Mouse (Mus musculus): ENCODE measurements around the gene Gm17555.
"Not testable (repeated sequence)": the region's sequence is repeated elsewhere in the genome, so short reads cannot be mapped to it uniquely, and the experiment has no call there.

The Gm17555 gene

DNA sequence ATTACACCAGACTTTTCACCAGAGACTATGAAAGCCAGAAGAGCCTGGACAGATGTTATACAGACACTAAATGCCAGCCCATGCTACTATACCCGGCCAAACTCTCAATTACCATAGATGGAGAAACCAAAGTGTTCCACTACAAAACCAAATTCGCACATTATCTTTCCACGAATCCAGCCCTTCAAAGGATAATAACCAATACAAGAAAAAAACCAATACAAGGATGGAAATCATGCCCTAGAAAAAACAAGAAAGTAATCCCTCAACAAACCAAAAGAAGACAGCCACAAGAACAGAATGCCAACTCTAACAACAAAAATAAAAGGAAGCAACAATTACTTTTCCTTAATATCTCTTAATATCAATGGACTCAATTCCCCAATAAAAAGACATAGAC is at the start of gene Gm17555:
Gene Gm17555 (plus strand): TSS at position 301 of the 400 bp plus-strand sequence.
- not testable (repeated sequence) for DNase-seq

- DNase-seq, result no peak
Measured at GRCm38 (mm10) chr2:126165277-126166018, 49.5 kb upstream of the Gm17555 start.

DNA sequence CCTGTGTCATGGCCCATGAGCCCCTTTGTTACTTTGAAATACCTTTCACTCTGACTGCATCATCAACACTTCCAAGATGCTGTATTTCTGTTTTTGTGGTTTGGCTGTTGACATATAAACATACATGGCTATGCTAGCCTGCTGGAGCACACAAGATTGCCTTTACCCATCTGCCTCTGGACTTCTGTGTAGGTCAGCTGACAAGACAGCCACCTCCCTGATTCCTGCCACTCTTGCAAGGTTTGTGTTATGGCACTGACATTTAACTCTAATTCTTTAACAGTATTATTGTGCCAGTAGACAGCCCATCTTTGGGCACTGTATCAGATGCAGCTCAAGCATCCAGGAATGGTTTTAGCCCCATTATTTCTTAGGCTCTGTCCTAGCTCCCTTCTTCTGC is 48.6 kb upstream of the Gm17555 start:
- DNase-seq, result no peak

DNA sequence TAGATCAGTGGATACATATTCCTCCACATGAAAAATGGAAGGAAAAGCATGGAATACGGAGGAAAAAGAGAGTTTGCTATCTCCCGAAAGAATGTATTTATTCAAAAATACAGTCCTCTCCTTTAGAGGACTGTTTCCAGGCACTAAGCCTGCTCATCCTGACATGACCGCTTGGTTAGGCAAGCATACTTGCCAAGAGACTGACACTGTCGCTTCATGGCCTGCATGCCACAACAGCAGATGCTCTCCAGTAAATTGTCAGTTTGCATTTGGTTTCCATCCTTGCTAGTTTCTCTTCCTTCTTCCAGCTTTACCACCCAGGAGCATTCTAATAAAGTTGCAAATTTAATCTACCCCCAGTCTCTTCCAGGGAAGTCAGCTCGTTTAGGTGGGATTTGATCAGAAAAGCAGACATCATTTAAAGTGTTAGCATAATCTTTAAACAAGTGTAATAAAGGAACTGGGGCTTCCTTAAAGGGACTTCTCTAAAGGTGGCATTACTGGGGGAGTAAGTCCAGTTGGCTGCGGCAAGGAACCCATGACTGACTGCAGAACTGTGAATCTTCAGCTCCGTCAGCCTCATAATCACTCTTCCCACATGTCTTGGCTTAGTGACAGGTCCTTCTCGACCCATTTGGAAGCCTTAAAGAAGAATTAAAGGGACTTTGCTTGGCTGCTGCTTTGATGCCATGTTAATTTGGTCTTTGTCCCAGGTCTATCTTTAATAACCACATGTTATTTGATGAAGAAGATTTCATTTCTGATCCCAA is 47.9 kb upstream of the Gm17555 start:
- no peak for DNase-seq

DNA sequence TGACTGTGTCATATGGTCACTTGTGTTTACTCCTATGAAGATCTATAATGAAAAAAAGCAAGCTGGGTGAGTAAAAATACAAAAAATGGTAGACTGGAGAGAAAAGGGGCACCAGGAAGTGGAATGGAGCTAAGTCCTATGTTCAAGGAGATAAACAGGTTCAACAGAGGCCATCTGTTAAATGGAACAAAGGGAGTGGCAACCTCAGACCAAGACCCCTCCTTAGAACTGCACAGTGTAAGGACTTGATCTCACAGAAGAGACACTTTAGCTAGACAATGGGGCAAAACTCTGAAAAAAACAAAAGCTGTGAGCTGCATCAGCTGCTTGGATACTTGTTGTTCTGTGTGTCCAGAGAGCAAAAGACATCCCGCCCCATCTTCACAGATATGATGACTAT is 43.5 kb upstream of the Gm17555 start:
- no peak for DNase-seq

DNA sequence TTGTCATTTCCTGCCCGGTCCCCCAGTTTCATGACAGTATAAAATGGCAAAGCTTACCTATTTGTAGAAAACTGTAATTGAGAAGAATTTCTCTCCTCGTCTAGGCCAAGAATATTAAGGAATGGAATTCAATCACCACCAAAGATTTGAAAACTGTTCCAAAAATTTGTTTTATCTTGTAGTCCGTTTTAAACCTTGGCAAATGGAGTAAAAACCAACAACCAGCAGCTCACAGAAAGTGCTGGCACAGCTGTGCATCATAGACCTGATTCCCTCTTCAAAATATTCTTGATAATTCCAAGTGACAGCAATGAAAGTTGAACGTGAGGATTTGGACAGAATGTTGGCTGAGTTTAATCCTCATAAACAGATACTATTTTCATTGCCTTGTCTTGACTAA is 23.6 kb upstream of the Gm17555 start:
- DNase-seq, result no peak

DNA sequence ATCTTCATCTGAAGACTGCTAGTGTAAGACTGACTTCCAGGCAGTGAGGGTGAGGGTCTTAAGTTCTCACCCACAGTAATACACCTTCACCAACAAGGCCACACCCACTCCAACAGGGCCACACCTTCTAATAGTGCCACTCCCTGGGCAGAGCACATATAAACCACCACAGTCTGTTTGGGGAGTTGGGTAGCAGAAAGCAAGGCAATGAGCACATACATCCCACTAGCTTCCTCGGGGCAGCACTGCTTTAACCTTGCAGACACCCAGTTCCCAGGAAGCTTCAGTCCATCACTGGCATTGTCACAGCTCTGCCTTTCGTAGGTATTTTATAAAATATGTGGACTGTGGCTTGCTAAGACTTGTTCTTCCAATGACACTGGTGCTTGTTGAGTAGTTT is 22.8 kb upstream of the Gm17555 start:
- DNase-seq, result no peak

DNA sequence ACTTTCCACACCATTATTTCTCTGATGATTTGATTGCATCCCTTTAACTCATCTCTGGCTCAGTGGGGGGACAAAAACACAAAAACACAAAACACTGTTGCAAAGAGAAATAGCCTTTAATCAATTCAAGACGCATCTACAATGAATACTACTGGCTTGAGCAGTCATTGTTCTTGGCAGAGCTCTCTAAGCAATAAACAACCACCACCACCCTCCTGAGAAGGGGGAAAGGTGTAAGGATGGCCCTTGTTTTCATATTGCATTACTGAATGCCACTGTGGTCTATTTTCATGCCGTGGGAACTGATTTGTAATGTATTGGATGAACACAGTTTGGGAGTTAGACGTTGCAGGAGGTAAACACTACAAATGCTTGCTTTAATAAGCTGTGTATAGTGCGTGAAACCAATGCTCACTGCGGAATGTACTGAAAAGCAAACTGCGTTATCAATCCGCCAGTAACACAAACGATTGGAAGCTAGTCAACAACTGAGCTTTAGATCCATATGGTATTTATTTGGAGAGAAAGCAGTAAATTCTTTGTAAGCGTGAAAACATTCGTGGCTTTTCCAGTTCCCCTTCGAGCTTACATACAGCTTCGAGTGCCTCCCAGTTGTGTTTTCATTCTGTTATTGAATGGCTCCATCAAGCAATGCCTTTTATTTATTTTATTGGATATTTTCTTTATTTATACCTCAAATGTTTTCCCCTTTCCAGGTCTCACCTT is 19.1 kb upstream of the Gm17555 start:
- no peak for DNase-seq

DNA sequence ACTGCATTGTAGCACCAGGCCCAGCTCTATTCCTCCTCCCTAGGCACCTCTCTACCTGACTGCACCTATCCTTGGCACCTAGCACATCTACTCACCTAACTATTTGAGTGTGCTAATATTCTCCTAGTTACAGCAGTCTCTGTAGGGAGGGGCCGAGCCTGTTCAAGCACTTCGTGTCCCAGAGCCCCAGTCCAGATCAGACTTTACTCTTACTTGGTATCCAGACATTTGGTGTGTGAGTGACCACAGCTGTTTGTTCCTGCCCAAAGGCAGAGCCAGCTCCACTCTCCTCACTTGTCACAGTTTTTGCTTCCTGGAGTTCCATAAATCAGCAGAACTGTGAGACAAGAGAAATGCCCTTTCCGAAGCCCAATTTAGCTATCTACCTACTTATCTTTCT is 15.9 kb upstream of the Gm17555 start:
- no peak for DNase-seq

DNA sequence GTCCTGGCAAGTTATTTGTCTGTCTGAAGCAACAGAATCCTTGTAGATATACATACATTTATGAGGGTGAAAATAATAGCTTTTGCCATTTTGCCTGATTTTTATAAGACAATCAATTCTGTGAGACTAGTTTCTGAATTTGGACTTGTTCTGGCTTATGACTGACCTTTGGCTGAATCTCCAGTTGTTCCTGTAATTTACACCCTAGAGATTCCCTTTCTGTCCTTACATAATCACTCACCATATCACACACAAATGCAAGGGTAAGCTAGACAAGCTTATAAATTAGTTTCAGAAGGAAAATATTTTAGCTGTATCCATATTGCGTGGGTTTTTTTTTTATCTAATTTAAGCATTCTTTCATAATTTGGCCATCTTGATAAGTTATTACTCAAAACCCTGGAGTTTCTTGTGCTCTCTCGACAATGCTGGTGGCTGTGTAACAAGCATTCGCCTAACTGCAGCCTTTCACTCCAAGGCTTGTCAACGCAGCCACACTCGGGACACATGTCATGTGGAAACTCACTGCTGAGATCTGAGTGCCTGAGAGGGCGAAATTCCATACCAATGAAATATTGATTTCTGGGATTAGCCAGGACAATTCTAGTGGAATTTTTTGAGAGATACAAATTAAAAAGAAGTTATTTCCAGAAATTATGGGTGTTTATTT is 3.8 kb upstream of the Gm17555 start:
- peak; percentile 2 for DNase-seq

GRCm38 (mm10) chr2:126227581-126227980 is 12.7 kb downstream of the Gm17555 start:
- DNase-seq, result no peak

DNA sequence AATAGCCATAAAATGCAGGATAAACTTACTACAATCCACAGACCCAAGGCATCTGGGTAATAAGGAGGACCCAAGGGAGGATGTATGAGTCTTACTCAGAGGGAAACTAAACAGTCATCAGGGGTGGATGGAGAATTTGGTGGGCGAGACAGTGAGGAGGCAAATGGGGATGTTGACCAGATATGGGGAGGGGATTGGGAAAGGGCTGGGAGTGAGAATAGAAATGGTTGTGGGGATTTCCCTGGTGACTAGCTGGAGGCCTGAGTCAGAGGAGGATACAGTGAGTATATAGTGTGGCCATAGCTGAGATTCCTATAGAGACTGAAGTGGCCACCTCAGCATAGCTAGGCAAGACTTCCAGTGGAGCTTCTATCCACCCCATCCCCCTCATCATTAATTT is 16.8 kb downstream of the Gm17555 start:
- no peak for DNase-seq

DNA sequence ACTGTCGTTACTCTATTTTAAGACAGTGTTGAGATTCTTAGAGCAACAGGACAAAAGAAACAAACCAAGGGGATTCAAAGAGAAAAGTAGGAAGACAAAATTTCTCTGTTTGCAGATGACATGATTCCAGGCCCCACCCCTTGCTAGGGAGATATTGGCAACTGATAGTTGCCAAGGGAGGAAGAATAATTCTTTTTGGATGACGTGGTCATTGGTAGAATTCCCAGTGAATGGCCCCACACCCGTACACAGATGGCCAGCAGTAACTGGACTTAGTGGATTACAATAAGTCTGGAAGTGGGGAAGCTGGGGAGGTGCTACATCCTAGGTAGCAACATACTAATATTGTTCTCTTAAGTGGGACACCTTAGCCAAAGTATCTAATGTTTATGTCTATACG is 22.0 kb downstream of the Gm17555 start:
- DNase-seq, result no peak

DNA sequence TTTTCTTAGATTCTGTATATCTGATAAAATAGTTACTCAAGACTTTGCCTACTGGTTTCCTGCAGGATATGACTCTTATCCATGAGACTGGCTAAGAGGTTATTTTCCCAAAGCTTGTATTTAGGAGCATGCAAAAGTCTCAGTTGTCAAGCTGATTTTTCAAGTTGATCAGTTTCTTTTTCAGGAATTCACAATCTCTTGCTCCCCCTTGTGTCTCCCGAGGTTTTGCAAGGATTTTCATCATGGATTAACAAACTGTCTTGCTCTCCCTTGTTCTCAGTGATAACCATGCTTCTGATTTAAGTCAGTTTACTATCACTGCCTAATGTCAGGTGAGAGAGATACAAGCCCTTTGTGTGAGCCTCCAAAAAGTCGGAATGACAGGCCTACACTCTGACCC is 30.5 kb downstream of the Gm17555 start:
- DNase-seq, result peak; percentile 11

DNA sequence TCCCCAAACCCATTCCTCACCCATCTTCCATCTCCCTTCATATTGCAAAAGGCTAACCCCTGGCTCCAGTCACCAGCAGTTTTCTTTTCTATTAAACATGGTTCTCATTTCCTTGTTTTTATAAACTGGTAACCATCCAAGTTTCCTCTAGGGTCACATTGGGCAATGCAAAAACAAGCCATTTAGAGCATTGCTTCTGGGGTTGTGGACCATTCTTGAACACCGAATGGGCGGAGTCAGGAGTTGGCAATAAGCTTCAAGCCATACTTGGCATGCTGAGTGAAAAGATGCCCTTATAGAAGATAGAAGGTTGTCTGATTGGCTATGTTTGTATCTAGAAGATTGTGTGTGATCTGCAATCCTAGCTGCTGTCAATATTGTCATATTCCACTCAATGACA is 33.6 kb downstream of the Gm17555 start:
- no peak for DNase-seq

DNA sequence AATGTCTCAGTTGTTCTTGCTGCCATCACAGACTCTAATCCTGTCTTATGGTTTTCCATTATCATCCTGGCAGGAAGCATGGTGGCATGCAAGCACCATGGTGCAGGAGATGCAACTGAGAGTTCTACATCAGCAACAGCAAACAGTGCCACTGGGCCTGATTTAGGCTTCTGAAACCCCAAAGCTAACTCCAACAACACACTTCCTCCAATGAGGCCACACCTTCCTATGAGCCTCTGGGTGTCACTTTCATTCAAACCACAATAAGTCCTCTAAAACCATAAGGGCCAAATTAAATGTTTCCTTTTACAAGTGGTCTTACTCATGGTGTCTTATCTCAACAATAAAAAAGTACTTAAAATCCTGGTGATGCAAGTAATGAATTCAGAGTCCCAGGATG is 37.3 kb downstream of the Gm17555 start:
- no peak for DNase-seq

All from kidney, adult 9 months (tissue).